ENCODE assay signal across 11 mouse cellular contexts in the genomic region with DNA sequence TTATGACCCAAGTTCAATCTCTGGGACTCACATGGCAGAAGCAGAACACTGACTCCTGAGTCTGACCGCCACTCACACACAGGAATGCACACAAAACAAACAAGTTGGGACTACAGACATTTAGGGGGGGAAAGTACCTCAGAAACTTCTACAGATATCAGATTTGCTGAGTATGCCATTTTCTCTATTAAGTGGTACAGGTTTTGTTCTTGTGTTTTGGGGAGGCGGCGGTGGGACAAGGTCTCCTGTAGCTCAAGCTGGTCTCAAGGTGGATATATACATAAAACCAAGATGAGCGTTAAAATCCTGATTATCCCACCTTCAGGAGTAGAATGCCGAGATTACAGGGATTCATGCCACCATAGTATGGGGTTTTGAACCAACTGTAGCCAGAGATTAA. TPM values are rescaled to one million over a fixed set of nuclear protein-coding genes. Genes with fewer than 3 reads are reported as not detected.
A peak's percentile ranks its signal among the peaks of the same experiment; 100 is the strongest.
DNase-seq lines count a peak whose midpoint lies in the region; ATAC-seq and TF ChIP-seq lines count a peak whose summit lies in the region.
"Had no signal": no experiment of that assay in that cellular context is flagged by ENCODE, and none has a peak within 500 bp of the region (broad histone marks: within the 10 kb centered on the region; RNA-seq: fewer than 3 reads in every experiment).

No protein-coding gene starts in this region.

- no peak for TF ChIP-seq EP300 in heart, adult 2 months (IDR thresholded peaks at IDR 0.05; ENCODE audit: insufficient read depth, low read depth, low read length)
- TF ChIP-seq EP300 in CH12.LX (IDR thresholded peaks at IDR 0.05; ENCODE audit: low read length), result no peak

- no peak for TF ChIP-seq CTCF in heart, adult 2 months (IDR thresholded peaks at IDR 0.05)
- no peak for TF ChIP-seq CTCF in CH12.LX (conservative IDR thresholded peaks at IDR 0.05 in 1 of 2, IDR thresholded peaks at IDR 0.05 in 1 of 2; ENCODE audit: low read depth in 2 of 2, low read length in 2 of 2)

- intact Hi-C loops in heart, adult 2 months (cut with DNase I), result loop anchor here (5.0 kb wide), 5 partner anchors 89 to 221 kb away; a partner anchor contains a TSS

- peak overlapping the region; percentile 98 for H3K27ac ChIP-seq in heart, adult 2 months
- H3K27ac ChIP-seq in CH12.LX (ENCODE audit: insufficient read depth, low read depth), result no peak overlapping the region
- H3K27ac ChIP-seq in hindbrain, embryonic 11.5 days (ENCODE audit: low read depth, low read length), result no peak overlapping the region
- no peak overlapping the region for H3K27ac ChIP-seq in liver, embryonic 15.5 days (replicated peaks)

- peaks cover 7% of the 10 kb centered on the region for H3K4me1 ChIP-seq in heart, adult 2 months (ENCODE audit: control insufficient read depth, insufficient read depth, low read length)
- peaks cover 3 to 31% of the 10 kb centered on the region in 2 experiments; a peak in 3 of 4 replicates for H3K4me1 ChIP-seq in CH12.LX (ENCODE audit: control insufficient read depth in 1 of 2, insufficient read depth in 2 of 2)
- H3K4me1 ChIP-seq in hindbrain, embryonic 11.5 days (replicated peaks; ENCODE audit: control insufficient read depth, insufficient read depth, low read length), result peaks cover 2% of the 10 kb centered on the region
- H3K4me1 ChIP-seq in liver, embryonic 15.5 days (replicated peaks), result peaks cover 85% of the 10 kb centered on the region

- 97% methylated on average over 5 of the region's 5 CpGs for WGBS in heart, adult 2 months
- WGBS in hindbrain, embryonic 11.5 days, result 96% methylated on average over 5 of the region's 5 CpGs
- 83% methylated on average over 5 of the region's 5 CpGs for WGBS in liver, embryonic 15.5 days (ENCODE audit: insufficient replicate concordance)

- H3K36me3 ChIP-seq in heart, adult 2 months (ENCODE audit: control insufficient read depth, insufficient read depth, low read length), result peaks cover 13% of the 10 kb centered on the region
- H3K36me3 ChIP-seq in CH12.LX (replicated peaks in 1 of 2; ENCODE audit: control insufficient read depth in 1 of 2, insufficient read depth in 1 of 2, low read length in 1 of 2), result no peaks in the 10 kb centered on the region
- H3K36me3 ChIP-seq in hindbrain, embryonic 11.5 days (ENCODE audit: control insufficient read depth, insufficient read depth, low read length), result no peaks in the 10 kb centered on the region
- H3K36me3 ChIP-seq in liver, embryonic 15.5 days (replicated peaks), result no peaks in the 10 kb centered on the region

- no peaks in the 10 kb centered on the region for H3K27me3 ChIP-seq in heart, adult 2 months (ENCODE audit: control insufficient read depth, insufficient read depth, low read length)
- no peaks in the 10 kb centered on the region for H3K27me3 ChIP-seq in CH12.LX (replicated peaks)
- no peaks in the 10 kb centered on the region for H3K27me3 ChIP-seq in hindbrain, embryonic 11.5 days (ENCODE audit: control insufficient read depth, insufficient read depth, low read length)
- no peaks in the 10 kb centered on the region for H3K27me3 ChIP-seq in liver, embryonic 15.5 days

- no peaks in the 10 kb centered on the region for H3K79me2 ChIP-seq in heart, adult 2 months (replicated peaks; ENCODE audit: control insufficient read depth, insufficient read depth, low read length)
- H3K79me2 ChIP-seq in CH12.LX (replicated peaks; ENCODE audit: control insufficient read depth, extremely low read depth, insufficient read depth, poor library complexity, severe bottlenecking), result peaks cover 26% of the 10 kb centered on the region

- H3K4me2 ChIP-seq in CH12.LX (ENCODE audit: insufficient read depth, low read depth, poor library complexity, severe bottlenecking), result no peak overlapping the region
- H3K4me2 ChIP-seq in hindbrain, embryonic 11.5 days (replicated peaks; ENCODE audit: low read depth, low read length), result peak overlapping the region; percentile 91; the same call in 1 of the 2 replicates
- H3K4me2 ChIP-seq in liver, embryonic 15.5 days, result peak overlapping the region; percentile 95

- in situ Hi-C loops in CH12.LX (cut with MboI; ENCODE audit: low pct_ligation_motif_present, low pct_unique_long_range_greater_than_20kb, low sequenced_read_pairs), result no loop called here

- no peaks in the 10 kb centered on the region for H3K9me3 ChIP-seq in CH12.LX (replicated peaks; ENCODE audit: low read length)
- H3K9me3 ChIP-seq in hindbrain, embryonic 11.5 days (ENCODE audit: control insufficient read depth, low read length), result no peaks in the 10 kb centered on the region
- no peaks in the 10 kb centered on the region for H3K9me3 ChIP-seq in liver, embryonic 15.5 days (replicated peaks)

- peak overlapping the region; percentile 89; the same call in 1 of the 2 replicates for H3K4me3 ChIP-seq in heart, adult 2 months
- H3K4me3 ChIP-seq in CH12.LX (replicated peaks in 1 of 3; ENCODE audit: low read depth in 2 of 3, low read length in 2 of 3, poor library complexity in 1 of 3), result no peak overlapping the region
- no peak overlapping the region for H3K4me3 ChIP-seq in hindbrain, embryonic 11.5 days (ENCODE audit: low read depth, low read length)
- peak overlapping the region; percentile 98 for H3K4me3 ChIP-seq in liver, embryonic 15.5 days (replicated peaks)

- DNase-seq in heart, adult 2 months, result no peak
- no peak for DNase-seq in heart, adult 9 months (ENCODE audit: low spot score in 2 of 2)
- no peak for DNase-seq in CH12.LX (ENCODE audit: extremely low read depth)
- DNase-seq in hindbrain, embryonic 11.5 days (ENCODE audit: low spot score), result no peak
- DNase-seq in urinary bladder, postnatal 14 days (ENCODE audit: low spot score), result no peak
- no peak for DNase-seq in cerebellum, postnatal 10 days
- no peak for DNase-seq in gastrocnemius, adult 8-10 months (ENCODE audit: low spot score in 2 of 2)
- DNase-seq: adrenal gland, postnatal 10 days; cerebellum, postnatal 36 days had no signal

- dilution Hi-C loops in CH12.LX (cut with MboI; ENCODE audit: extremely low pct_ligation_motif_present, extremely low pct_unique_long_range_greater_than_20kb, low sequenced_read_pairs), result no loop called here

- no peak for TF ChIP-seq RAD21 in CH12.LX (IDR thresholded peaks at IDR 0.05; ENCODE audit: low read depth, low read length)

- TF ChIP-seq POLR2A in heart, adult 2 months (IDR thresholded peaks at IDR 0.05; ENCODE audit: insufficient read depth, low read depth, low read length), result no peak
- no peak for TF ChIP-seq POLR2A in CH12.LX (IDR thresholded peaks at IDR 0.05; ENCODE audit: low read depth, low read length)

- no peak overlapping the region for H3K9ac ChIP-seq in heart, adult 2 months (ENCODE audit: low read depth, low read length)
- no peak overlapping the region for H3K9ac ChIP-seq in CH12.LX (ENCODE audit: insufficient read depth, low read depth)
- no peak overlapping the region for H3K9ac ChIP-seq in hindbrain, embryonic 11.5 days (ENCODE audit: low read depth, low read length)
- H3K9ac ChIP-seq in liver, embryonic 15.5 days, result no peak overlapping the region

- no peak for ATAC-seq in hindbrain, embryonic 11.5 days (ENCODE audit: low FRiP score)
- no peak for ATAC-seq in liver, embryonic 15.5 days (ENCODE audit: insufficient read depth)
- ATAC-seq: CD4-positive, CD25-positive, alpha-beta regulatory T cell, adult 4 months had no signal

TF ChIP-seq in CH12.LX, 34 proteins besides CTCF, POLR2A, EP300 and RAD21:
- TF ChIP-seq MAFK (IDR thresholded peaks at IDR 0.05; ENCODE audit: insufficient replicate concordance, low read length) (peak; percentile 73), E2F4 (IDR thresholded peaks at IDR 0.05; ENCODE audit: insufficient replicate concordance, low read depth, low read length) (no peak)

RNA-seq across cellular contexts. Expression of a gene that starts 1.9 kb away (rescaled TPM):
- 10 to 100 TPM; 16.1 to 17.1 TPM for total RNA-seq in heart, adult 2 months (2021)
- 10.6 and 11.0 TPM in 2 replicates for polyA plus RNA-seq in heart, adult 2 months (2012; rRNA removed)
- 10.1 and 12.8 TPM in 2 replicates for total RNA-seq in CH12.LX (2012; rRNA removed)
- 7.8 and 9.0 TPM in 2 replicates for total RNA-seq in CH12.LX (2014; rRNA removed)
- polyA plus RNA-seq in CH12.LX (2012; ENCODE audit: insufficient read length, low read depth), result 16.9 and 23.6 TPM in 2 replicates
- polyA plus RNA-seq in hindbrain, embryonic 11.5 days (2014; fragmentation: Nextera tagmentation; extraction: Ambion mirVana), result 11.4 and 12.2 TPM in 2 replicates
- polyA plus RNA-seq in liver, embryonic 15.5 days (2015; fragmentation: Nextera tagmentation; extraction: Ambion mirVana), result 5.5 and 6.8 TPM in 2 replicates
- total RNA-seq in gastrocnemius, adult 8-10 months (2022), result 10 to 100 TPM in 3 of 4 experiments, 1 to 10 TPM in 1; 9.1 to 14.1 (median 12.1) TPM

RNA-seq across cellular contexts. Expression of a gene that starts 44.0 kb away (rescaled TPM):
- total RNA-seq in heart, adult 2 months (2021), result 10 to 100 TPM; 41.6 to 43.4 TPM
- 37.3 and 64.8 TPM in 2 replicates for polyA plus RNA-seq in heart, adult 2 months (2012; rRNA removed)
- total RNA-seq in CH12.LX (2012; rRNA removed) (93.5 and 105 TPM in 2 replicates), CH12.LX (2014; rRNA removed) (141 and 143 TPM in 2 replicates)
- 126 and 142 TPM in 2 replicates for polyA plus RNA-seq in CH12.LX (2012; ENCODE audit: insufficient read length, low read depth)
- 212 and 221 TPM in 2 replicates for polyA plus RNA-seq in hindbrain, embryonic 11.5 days (2014; fragmentation: Nextera tagmentation; extraction: Ambion mirVana)
- polyA plus RNA-seq in liver, embryonic 15.5 days (2015; fragmentation: Nextera tagmentation; extraction: Ambion mirVana), result 96.7 and 103 TPM in 2 replicates
- 10 to 100 TPM; 24.9 to 33.7 (median 25.5) TPM for total RNA-seq in gastrocnemius, adult 8-10 months (2022)

Comparison
In these comparisons a context has a peak if more than half of its experiments do, and no peak if none do; other contexts are left out.
1. H3K4me3 ChIP-seq: peak in heart, adult 2 months (single experiment) and liver, embryonic 15.5 days (single experiment); none in CH12.LX (0 of 3) and hindbrain, embryonic 11.5 days (single experiment).